Mouse (Mus musculus) liver, embryonic 14.5 days (tissue): ENCODE data around the gene Hdac9. TPM values are rescaled to one million over a fixed set of nuclear protein-coding genes. Genes with fewer than 3 reads are reported as not detected.

Source experiments
- ATAC-seq: fragments of 200-750 bp; cut with Nextera tagmentation; 2 replicates; pipeline ENCODE4 v1.8.0; 2017; ENCODE audit warnings: moderate number of reproducible peaks, mild to moderate bottlenecking, moderate library complexity; ENCODE audit not compliant: insufficient read depth
- DNase-seq, 3 experiments: peaks; one replicate each; pipeline ENCODE4 v3.0.0-alpha.2; 2012 to 2013; ENCODE audit warnings: low read depth in 3 of 3, low spot score in 3 of 3
- H3K27ac ChIP-seq: fragments of 300-500 bp; sonication (generic); 2 replicates; pipeline ENCODE4 v1.5.1; 2014; ENCODE audit warnings: moderate library complexity, mild to moderate bottlenecking, control low read depth, inconsistent platforms
- H3K27me3 ChIP-seq: fragments of 300-500 bp; sonication (generic); 2 replicates; pipeline ENCODE4 v1.6.1; 2014; ENCODE audit warnings: mild to moderate bottlenecking, low read length, moderate library complexity; ENCODE audit not compliant: control insufficient read depth, insufficient read depth
- H3K36me3 ChIP-seq: fragments of 300-500 bp; sonication (generic); replicated peaks from 2 replicates; pipeline ENCODE4 v1.6.1; 2014; ENCODE audit warnings: low read depth; ENCODE audit not compliant: control insufficient read depth, insufficient read depth
- H3K4me1 ChIP-seq, 2 experiments: fragments of 200-500 bp in 1 of 2; fragments of 300-500 bp in 1 of 2; sonication (generic) in 1 of 2; replicated peaks; 2 replicates each; pipeline ENCODE4 v1.6.1; 2012 to 2014; ENCODE audit warnings: antibody characterized with exemption in 1 of 2, inconsistent platforms in 1 of 2, low read length in 1 of 2; ENCODE audit not compliant: control insufficient read depth in 2 of 2, insufficient read depth in 2 of 2
- H3K4me2 ChIP-seq: fragments of 300-500 bp; sonication (generic); 2 replicates; pipeline ENCODE4 v1.6.1; 2014; ENCODE audit warnings: low read depth, mild to moderate bottlenecking, control low read depth, moderate library complexity
- H3K4me3 ChIP-seq, 2 experiments: fragments of 200-500 bp in 1 of 2; fragments of 300-500 bp in 1 of 2; sonication (generic) in 1 of 2; 2 replicates each; pipeline ENCODE4 v1.5.1; 2012 to 2014; ENCODE audit warnings: low read depth in 2 of 2, low read length in 2 of 2, mild to moderate bottlenecking in 2 of 2, control low read depth in 1 of 2, inconsistent platforms in 1 of 2, moderate library complexity in 1 of 2; ENCODE audit not compliant: insufficient read depth in 1 of 2
- H3K9ac ChIP-seq: fragments of 300-500 bp; sonication (generic); replicated peaks from 2 replicates; pipeline ENCODE4 v1.6.1; 2014; ENCODE audit warnings: mild to moderate bottlenecking, control low read depth, moderate library complexity
- H3K9me3 ChIP-seq: fragments of 300-500 bp; sonication (generic); 2 replicates; pipeline ENCODE4 v1.6.1; 2016; ENCODE audit warnings: low read length, mixed read lengths; ENCODE audit not compliant: control insufficient read depth
- CTCF ChIP-seq: IDR thresholded peaks from 2 replicates; pipeline ENCODE4 v1.5.1; 2016; ENCODE audit warnings: antibody characterized with exemption, low read depth, control low read depth
- EP300 ChIP-seq: IDR thresholded peaks from 2 replicates; pipeline ENCODE4 v1.6.1; 2016; ENCODE audit warnings: antibody characterized with exemption, low read depth
- WGBS: fragments of 180-500 bp; shearing (Covaris S2); extraction: QIAGEN DNeasy Blood & Tissue Kit; methylation state at CpG from one replicate; pipeline ENCODE4 v1.1.7; 2014; ENCODE audit not compliant: insufficient replicate concordance; 5-methylcytosine and 5-hydroxymethylcytosine counted together
- polyA plus RNA-seq, 2 experiments: library from polyadenylated mRNA; depleted of rRNA in 1 of 2; stranded (reverse) in 1 of 2; unstranded in 1 of 2; fragments of >200 nt; fragmentation: Nextera tagmentation in 1 of 2; extraction: Ambion mirVana in 1 of 2; gene quantifications; 2 replicates each; pipeline versions ENCODE4 v1.2.1 to v1.2.3; 2012 to 2014

Hdac9 gene
- polyA plus RNA-seq, 2 experiments, result 1.3 to 1.4 TPM

GRCm38 (mm10) chr12:34641705-34642259 is 275.1 kb downstream of the Hdac9 start:
- Histone ChIP-seq H3K4me1 (no peaks in the 10 kb centered on the region), H3K9me3 (no peaks in the 10 kb centered on the region), H3K36me3 (no peaks in the 10 kb centered on the region), H3K27me3 (no peaks in the 10 kb centered on the region), H3K27ac (no peak overlapping the region), H3K4me2 (no peak overlapping the region), H3K4me3 (no peak overlapping the region), H3K9ac (no peak overlapping the region)
- WGBS, result 54% methylated on average over 4 of the region's 4 CpGs
- ATAC-seq, result no peak
- DNase-seq, result no peak
- no peak for TF ChIP-seq EP300
- no peak for TF ChIP-seq CTCF

- TF ChIP-seq CTCF (no peak), EP300 (no peak)
- no peaks in the 10 kb centered on the region for H3K27me3 ChIP-seq
- H3K9ac ChIP-seq, result no peak overlapping the region
- no peak overlapping the region for H3K4me3 ChIP-seq
- 72% methylated on average over 16 of the region's 16 CpGs for WGBS
- DNase-seq (no peak), ATAC-seq (no peak)
- no peaks in the 10 kb centered on the region for H3K9me3 ChIP-seq
- H3K4me1 ChIP-seq, result no peaks in the 10 kb centered on the region
- H3K36me3 ChIP-seq, result no peaks in the 10 kb centered on the region
- H3K27ac ChIP-seq, result no peak overlapping the region
- H3K4me2 ChIP-seq, result no peak overlapping the region
Observed at GRCm38 (mm10) chr12:34637238-34638124, 279.4 kb downstream of the Hdac9 start.

- DNase-seq (no peak), ATAC-seq (no peak)
- Histone ChIP-seq H3K4me1 (no peaks in the 10 kb centered on the region), H3K27me3 (no peaks in the 10 kb centered on the region), H3K4me2 (no peak overlapping the region), H3K9ac (no peak overlapping the region), H3K36me3 (no peaks in the 10 kb centered on the region), H3K9me3 (no peaks in the 10 kb centered on the region), H3K27ac (no peak overlapping the region), H3K4me3 (no peak overlapping the region)
- 65% methylated on average over 5 of the region's 5 CpGs for WGBS
- TF ChIP-seq EP300 (no peak), CTCF (no peak)
Observed at GRCm38 (mm10) chr12:34619101-34619500, 297.8 kb downstream of the Hdac9 start.

GRCm38 (mm10) chr12:34618321-34618720 is 298.6 kb downstream of the Hdac9 start:
- no peaks in the 10 kb centered on the region for H3K27me3 ChIP-seq
- no peak overlapping the region for H3K9ac ChIP-seq
- H3K9me3 ChIP-seq, result no peaks in the 10 kb centered on the region
- no peak for DNase-seq
- 55% methylated on average over 3 of the region's 3 CpGs for WGBS
- no peaks in the 10 kb centered on the region for H3K4me1 ChIP-seq
- no peak overlapping the region for H3K27ac ChIP-seq
- no peak for ATAC-seq
- no peaks in the 10 kb centered on the region for H3K36me3 ChIP-seq
- no peak overlapping the region for H3K4me2 ChIP-seq
- TF ChIP-seq EP300 (no peak), CTCF (no peak)
- H3K4me3 ChIP-seq, result no peak overlapping the region

- WGBS, result 71% methylated on average over 10 of the region's 10 CpGs
- no peaks in the 10 kb centered on the region for H3K27me3 ChIP-seq
- no peak overlapping the region for H3K9ac ChIP-seq
- H3K4me3 ChIP-seq, result no peak overlapping the region
- no peak overlapping the region for H3K27ac ChIP-seq
- no peak overlapping the region for H3K4me2 ChIP-seq
- H3K4me1 ChIP-seq, result no peaks in the 10 kb centered on the region
- no peaks in the 10 kb centered on the region for H3K36me3 ChIP-seq
- no peaks in the 10 kb centered on the region for H3K9me3 ChIP-seq
- TF ChIP-seq EP300 (no peak), CTCF (no peak)
- ATAC-seq (no peak), DNase-seq (no peak)
Observed at GRCm38 (mm10) chr12:34617836-34618235, 299.1 kb downstream of the Hdac9 start.
